Mouse (Mus musculus) limb, embryonic 15.5 days (tissue): ENCODE measurements around the gene Tmem176a. TPM values are rescaled to one million over a fixed set of nuclear protein-coding genes. Genes with fewer than 3 reads are reported as not detected.

Experiments
- ATAC-seq: fragments of 200-750 bp; cut with Nextera tagmentation; 2 replicates; pipeline ENCODE4 v1.8.0; 2017; ENCODE audit warnings: low read depth, moderate TSS enrichment; ENCODE audit not compliant: insufficient number of reproducible peaks, low FRiP score, low TSS enrichment
- H3K27ac ChIP-seq: fragments of 300-500 bp; sonication (generic); 2 replicates; pipeline ENCODE4 v1.5.1; 2015; ENCODE audit warnings: moderate library complexity, mild to moderate bottlenecking, inconsistent platforms
- H3K27me3 ChIP-seq: fragments of 300-500 bp; sonication (generic); 2 replicates; pipeline ENCODE4 v1.6.1; 2015; ENCODE audit warnings: inconsistent platforms
- H3K36me3 ChIP-seq: fragments of 300-500 bp; sonication (generic); 2 replicates; pipeline ENCODE4 v1.6.1; 2015; ENCODE audit warnings: inconsistent platforms
- H3K4me1 ChIP-seq: fragments of 300-500 bp; sonication (generic); 2 replicates; pipeline ENCODE4 v1.6.1; 2015; ENCODE audit warnings: inconsistent platforms
- H3K4me2 ChIP-seq: fragments of 300-500 bp; sonication (generic); 2 replicates; pipeline ENCODE4 v1.6.1; 2015; ENCODE audit warnings: mild to moderate bottlenecking, inconsistent platforms
- H3K4me3 ChIP-seq: fragments of 300-500 bp; sonication (generic); 2 replicates; pipeline ENCODE4 v1.5.1; 2015; ENCODE audit warnings: mild to moderate bottlenecking, inconsistent platforms
- H3K9ac ChIP-seq: fragments of 300-500 bp; sonication (generic); 2 replicates; pipeline ENCODE4 v1.6.1; 2015; ENCODE audit warnings: inconsistent platforms
- H3K9me3 ChIP-seq: fragments of 300-500 bp; sonication (generic); 2 replicates; pipeline ENCODE4 v1.6.1; 2016; ENCODE audit warnings: inconsistent platforms
- WGBS: fragments of 180-500 bp; shearing (Covaris S2); methylation state at CpG from one replicate; pipeline ENCODE4 v1.1.7; 2015; 5-methylcytosine and 5-hydroxymethylcytosine counted together
- polyA plus RNA-seq: library from polyadenylated mRNA; unstranded; fragments of >200 nt; fragmentation: Nextera tagmentation; extraction: Ambion mirVana; gene quantifications from 2 replicates; pipeline ENCODE4 v1.2.1, GENCODE M21; 2015

Tmem176a gene
- polyA plus RNA-seq, 1 experiment from 2014 or later, result 54.3 TPM

DNA sequence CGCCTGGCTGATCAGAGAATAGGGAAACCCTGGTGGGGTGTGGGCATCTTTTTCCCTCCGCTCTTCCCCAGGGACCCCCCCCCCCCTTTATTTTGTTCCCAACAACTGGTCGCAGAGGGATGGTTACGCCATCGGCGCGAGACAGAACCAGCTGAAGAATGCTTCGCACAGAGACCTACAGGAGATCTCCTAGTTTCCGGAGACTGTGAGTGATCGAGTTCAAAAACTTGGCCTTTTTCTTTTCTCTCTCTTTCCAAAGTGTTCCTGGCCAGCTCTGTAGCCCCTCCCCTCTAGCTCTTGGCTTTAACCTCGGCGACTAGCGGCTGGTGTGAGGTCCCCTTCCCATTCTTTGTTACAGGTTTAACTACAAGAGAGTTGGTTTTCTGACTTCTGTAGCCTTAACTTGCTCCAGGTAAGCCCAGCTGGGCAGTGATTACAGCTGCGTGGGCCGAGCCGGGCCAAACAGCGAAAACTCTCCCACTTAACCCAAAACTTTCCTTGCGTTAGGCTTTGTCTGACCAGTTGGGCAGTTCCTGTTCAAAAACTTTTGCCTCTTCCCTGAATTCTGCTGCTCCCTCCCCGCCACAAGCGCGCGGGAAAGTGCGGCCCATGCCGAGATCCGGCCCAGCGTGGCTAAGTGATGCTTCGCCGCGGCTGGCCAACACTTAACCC, 11.2 kb downstream of the Tmem176a start:
- WGBS, result 1% methylated on average over 29 of the region's 29 CpGs
- H3K9ac ChIP-seq, result peak overlapping the region; percentile 37
- H3K27ac ChIP-seq, result peak overlapping the region; percentile 92
- H3K9me3 ChIP-seq, result no peaks in the 10 kb centered on the region
- H3K36me3 ChIP-seq, result no peaks in the 10 kb centered on the region
- peak; percentile 58; the same call in 1 of the 2 replicates for ATAC-seq
- H3K4me2 ChIP-seq, result peak overlapping the region; percentile 60
- H3K4me1 ChIP-seq, result peaks cover 2% of the 10 kb centered on the region; the same call in 1 of the 2 replicates
- H3K4me3 ChIP-seq, result peak overlapping the region; percentile 39
- no peaks in the 10 kb centered on the region for H3K27me3 ChIP-seq

DNA sequence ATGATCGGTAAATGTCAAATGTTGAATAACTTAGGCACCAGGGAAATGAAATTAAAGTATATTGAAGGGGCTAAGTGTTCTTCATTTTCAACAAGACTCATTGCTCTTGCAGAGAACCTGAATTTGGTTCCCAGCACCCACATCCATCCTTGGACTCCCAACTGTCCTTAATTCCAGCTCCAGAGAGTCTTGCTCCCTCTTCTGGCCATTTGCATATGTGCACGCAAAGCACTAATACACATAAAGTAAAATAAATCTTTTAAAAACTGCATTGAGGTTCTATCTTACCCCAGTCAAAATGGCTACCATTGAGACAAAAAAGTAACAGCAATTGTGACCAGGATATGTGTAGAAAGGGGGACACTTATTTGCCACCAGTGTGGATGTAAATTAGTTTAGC, 13.4 kb downstream of the Tmem176a start:
- H3K4me2 ChIP-seq, result no peak overlapping the region
- no peaks in the 10 kb centered on the region for H3K36me3 ChIP-seq
- H3K4me1 ChIP-seq, result peaks cover 2% of the 10 kb centered on the region; the same call in 1 of the 2 replicates
- ATAC-seq, result no peak
- H3K27me3 ChIP-seq, result no peaks in the 10 kb centered on the region
- no peak overlapping the region for H3K4me3 ChIP-seq
- no peak overlapping the region for H3K9ac ChIP-seq
- 96% methylated on average over 2 of the region's 2 CpGs for WGBS
- no peaks in the 10 kb centered on the region for H3K9me3 ChIP-seq
- no peak overlapping the region for H3K27ac ChIP-seq

DNA sequence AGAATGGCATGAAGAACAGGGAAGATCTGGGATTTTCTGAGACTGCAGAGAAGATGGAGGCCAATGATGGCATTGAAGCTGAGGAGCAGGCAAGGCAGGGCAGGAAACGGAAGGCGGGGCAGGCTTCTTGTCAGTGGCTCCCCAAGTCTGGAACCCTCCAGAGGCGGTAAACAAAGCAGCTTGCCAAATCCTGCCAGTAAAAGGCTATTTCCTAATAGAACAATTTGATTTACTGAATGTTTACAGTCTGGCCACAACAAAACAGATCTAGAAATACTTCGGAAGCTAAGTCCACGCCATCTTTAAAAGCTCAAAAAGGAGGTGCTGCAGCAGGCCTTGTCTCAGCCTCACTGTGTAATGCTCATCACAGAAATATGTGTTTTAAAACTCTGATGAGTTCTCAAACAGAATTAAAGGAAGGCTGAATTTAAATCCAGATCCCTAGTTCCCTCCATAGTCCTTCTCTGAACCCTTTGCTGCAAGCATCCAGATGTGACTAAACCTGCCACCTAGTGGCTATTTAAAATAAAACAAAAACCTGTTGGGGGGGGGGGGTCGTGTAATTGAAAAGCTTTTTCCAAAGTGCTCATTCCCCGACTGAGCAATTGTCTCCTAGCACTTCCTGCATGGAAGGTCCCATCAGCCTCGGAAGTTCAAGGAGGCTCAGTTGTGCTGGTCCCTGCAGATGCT, 17.0 kb downstream of the Tmem176a start:
- no peaks in the 10 kb centered on the region for H3K27me3 ChIP-seq

DNA sequence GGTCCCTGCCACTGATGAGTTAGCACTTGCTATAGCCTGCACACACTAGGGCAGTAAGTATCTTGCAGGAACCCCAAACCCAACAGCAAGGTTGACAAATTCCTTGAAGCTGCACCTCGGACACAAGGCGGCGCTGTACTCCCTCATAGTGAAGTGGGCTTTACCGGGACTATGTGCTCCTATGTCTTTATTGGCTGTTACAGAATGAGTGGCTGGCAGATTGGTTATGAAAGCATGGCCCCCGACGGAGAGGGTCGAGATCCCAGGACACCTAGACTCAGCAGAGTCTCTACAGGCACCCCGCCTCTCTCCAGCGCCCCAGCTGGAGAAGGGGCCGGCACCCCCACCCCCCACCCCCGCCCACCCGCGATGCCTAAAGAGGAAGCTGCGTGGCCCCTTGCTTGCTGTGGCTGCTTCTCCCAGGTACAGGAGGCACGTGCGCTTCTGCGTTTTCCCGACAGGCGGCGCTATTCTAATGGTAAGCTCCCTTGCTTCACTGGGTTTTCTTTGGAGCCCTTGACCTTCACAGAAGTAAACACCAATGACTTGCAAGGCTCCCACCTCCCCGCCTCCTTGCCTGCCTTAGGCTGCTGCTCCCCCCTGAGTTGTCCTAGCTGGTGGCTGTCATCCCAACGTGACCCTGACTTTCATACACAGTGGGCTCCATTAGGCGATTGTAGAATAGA, 19.6 kb downstream of the Tmem176a start:
- H3K36me3 ChIP-seq, result no peaks in the 10 kb centered on the region
- H3K9me3 ChIP-seq, result no peaks in the 10 kb centered on the region
- WGBS, result 17% methylated on average over 23 of the region's 23 CpGs
- H3K4me2 ChIP-seq, result peak overlapping the region; percentile 37
- H3K27me3 ChIP-seq, result no peaks in the 10 kb centered on the region
- no peak overlapping the region for H3K9ac ChIP-seq
- 0 out of 2 replicates have a peak, but pooled peaks cover 7% of the 10 kb centered on the region for H3K4me1 ChIP-seq
- H3K4me3 ChIP-seq, result peak overlapping the region; percentile 21
- no peak for ATAC-seq
- H3K27ac ChIP-seq, result no peak overlapping the region

More for the DNA sequence above, 17.0 kb downstream of the Tmem176a start:
- Histone ChIP-seq H3K4me3 (no peak overlapping the region), H3K9me3 (no peaks in the 10 kb centered on the region), H3K27ac (no peak overlapping the region), H3K36me3 (no peaks in the 10 kb centered on the region), H3K4me1 (0 out of 2 replicates have a peak, but pooled peaks cover 8% of the 10 kb centered on the region), H3K9ac (no peak overlapping the region), H3K4me2 (no peak overlapping the region)
- WGBS, result 44% methylated on average over 8 of the region's 8 CpGs
- no peak for ATAC-seq

DNA sequence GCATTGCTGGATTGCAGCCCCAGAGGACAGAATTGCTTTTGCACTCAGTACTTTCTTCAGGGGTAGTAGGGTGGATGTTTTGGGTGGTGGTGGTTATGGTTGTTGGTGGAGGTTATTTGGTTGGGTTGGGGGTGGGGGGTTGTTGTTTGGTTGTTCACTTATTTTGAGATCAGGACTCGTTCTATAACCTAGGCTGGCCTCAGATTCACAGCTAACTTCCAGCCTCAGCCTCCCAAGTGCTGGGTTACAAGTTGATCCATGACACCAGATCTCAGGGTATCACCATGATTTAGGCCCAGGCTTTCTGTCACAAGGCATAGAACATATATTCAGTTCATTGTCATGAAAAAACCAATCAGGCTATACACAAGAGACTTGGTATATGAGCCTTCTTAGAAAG, 20.1 kb downstream of the Tmem176a start:
- Histone ChIP-seq H3K9ac (no peak overlapping the region), H3K36me3 (no peaks in the 10 kb centered on the region), H3K4me2 (no peak overlapping the region), H3K4me1 (0 out of 2 replicates have a peak, but pooled peaks cover 7% of the 10 kb centered on the region), H3K27me3 (no peaks in the 10 kb centered on the region), H3K4me3 (no peak overlapping the region), H3K27ac (no peak overlapping the region), H3K9me3 (no peaks in the 10 kb centered on the region)
- WGBS, result 83% methylated on average over 1 of the region's 1 CpGs
- ATAC-seq, result no peak

DNA sequence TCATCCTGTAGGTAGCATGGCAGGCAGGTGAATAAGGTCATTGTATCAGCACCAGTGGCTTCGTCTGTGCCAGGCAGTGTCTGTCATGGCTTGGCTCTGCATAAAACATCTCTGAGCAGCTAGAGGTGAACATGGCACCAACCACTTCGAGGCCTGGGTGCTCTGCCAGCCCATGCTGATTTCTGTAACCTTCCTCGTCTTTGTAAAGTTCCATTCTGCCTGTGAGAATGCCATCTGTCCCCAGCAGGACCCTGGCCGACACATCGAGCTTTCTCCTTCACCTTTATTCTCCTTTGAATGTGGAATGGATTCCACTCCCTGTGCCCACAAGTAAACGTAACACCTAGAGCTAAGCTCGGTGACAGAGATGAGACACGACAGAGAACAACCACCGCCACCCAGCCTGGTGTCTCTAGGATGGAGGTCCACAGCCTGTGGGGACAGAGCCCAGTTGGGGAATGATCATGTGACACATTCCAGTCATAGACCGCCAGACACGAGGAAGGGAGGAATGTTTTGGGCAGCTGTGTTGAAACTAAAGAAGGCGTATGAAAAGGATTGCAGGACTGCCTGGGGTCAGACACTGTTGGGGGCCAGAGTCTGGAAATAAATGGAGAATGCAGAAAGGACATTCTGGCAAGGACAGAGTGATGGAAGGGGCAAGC, 21.0 kb downstream of the Tmem176a start:
- Histone ChIP-seq H3K36me3 (no peaks in the 10 kb centered on the region), H3K27ac (no peak overlapping the region), H3K9ac (no peak overlapping the region), H3K4me3 (no peak overlapping the region), H3K27me3 (no peaks in the 10 kb centered on the region), H3K9me3 (no peaks in the 10 kb centered on the region), H3K4me2 (no peak overlapping the region), H3K4me1 (0 out of 2 replicates have a peak, but pooled peaks cover 7% of the 10 kb centered on the region)
- WGBS, result 68% methylated on average over 12 of the region's 12 CpGs
- 0 out of 2 replicates have a peak, but pooled peaks have one; percentile 57 for ATAC-seq

DNA sequence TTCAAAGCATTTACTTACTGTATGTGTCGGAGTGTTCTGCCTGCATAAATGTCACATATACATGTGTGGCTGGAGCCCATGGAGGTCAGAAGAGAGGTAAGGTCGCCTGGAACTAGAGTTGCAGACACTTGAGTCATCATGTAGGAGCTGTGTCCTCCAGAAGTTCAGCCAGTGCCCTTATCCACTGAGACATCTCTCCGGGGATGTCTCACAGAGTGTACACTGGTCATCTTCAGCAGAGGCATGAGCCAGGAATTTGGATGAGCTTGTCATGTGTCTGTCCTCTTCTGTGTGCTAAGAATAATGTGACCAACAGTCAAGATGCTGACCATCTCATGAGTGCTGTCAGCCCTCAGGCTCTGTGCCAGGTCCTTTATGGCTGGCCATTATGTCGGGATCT, 22.1 kb downstream of the Tmem176a start:
- no peak overlapping the region for H3K27ac ChIP-seq
- WGBS, result 72% methylated on average over 4 of the region's 4 CpGs
- H3K9ac ChIP-seq, result no peak overlapping the region
- H3K4me3 ChIP-seq, result no peak overlapping the region
- 0 out of 2 replicates have a peak, but pooled peaks cover 7% of the 10 kb centered on the region for H3K4me1 ChIP-seq
- H3K27me3 ChIP-seq, result no peaks in the 10 kb centered on the region
- H3K4me2 ChIP-seq, result no peak overlapping the region
- H3K9me3 ChIP-seq, result no peaks in the 10 kb centered on the region
- no peak for ATAC-seq
- H3K36me3 ChIP-seq, result no peaks in the 10 kb centered on the region

DNA sequence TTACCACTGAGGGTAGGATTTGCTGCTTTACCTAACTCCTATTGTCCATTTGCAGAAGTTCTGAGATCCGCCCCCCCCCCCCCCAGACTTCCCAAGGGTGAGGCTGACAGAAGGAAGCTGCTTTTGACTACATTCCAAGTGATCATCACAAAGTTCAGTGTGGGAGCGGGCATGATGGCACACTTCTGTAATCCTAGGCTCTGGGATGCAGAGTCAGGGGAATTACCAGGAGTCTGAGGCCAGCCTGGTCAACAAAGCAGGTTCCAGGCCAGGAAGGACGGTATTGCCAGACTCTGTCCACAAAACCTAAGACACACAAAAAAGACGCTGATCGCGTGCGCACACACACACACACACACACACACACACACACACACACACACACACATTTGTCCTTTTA, 22.8 kb downstream of the Tmem176a start:
- Histone ChIP-seq H3K4me1 (0 out of 2 replicates have a peak, but pooled peaks cover 7% of the 10 kb centered on the region), H3K4me2 (no peak overlapping the region), H3K27me3 (no peaks in the 10 kb centered on the region), H3K4me3 (no peak overlapping the region), H3K36me3 (no peaks in the 10 kb centered on the region), H3K27ac (no peak overlapping the region), H3K9me3 (no peaks in the 10 kb centered on the region), H3K9ac (no peak overlapping the region)
- 94% methylated on average over 7 of the region's 7 CpGs for WGBS
- ATAC-seq, result no peak

DNA sequence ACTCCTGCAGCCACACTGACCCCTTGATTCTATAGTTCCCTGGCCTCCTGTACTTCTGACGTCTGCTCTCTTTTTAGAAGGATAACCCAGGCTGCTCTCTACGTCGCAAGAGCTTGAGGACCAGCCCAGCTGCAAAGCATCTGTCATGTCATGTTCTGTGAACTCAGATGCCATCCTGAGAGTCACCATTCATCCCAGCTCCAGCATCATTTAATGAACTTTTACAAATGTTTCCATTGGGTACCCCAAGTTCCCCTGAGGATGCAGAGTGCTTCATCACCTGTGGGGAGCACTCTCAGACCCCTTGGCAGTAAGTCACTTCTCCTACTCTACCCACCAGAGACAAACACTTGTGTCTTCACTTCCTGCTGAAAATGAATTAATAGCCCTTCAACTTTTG, 23.5 kb downstream of the Tmem176a start:
- H3K27me3 ChIP-seq, result no peaks in the 10 kb centered on the region
- H3K4me3 ChIP-seq, result no peak overlapping the region
- no peak overlapping the region for H3K9ac ChIP-seq
- no peaks in the 10 kb centered on the region for H3K36me3 ChIP-seq
- H3K4me1 ChIP-seq, result 0 out of 2 replicates have a peak, but pooled peaks cover 7% of the 10 kb centered on the region
- 45% methylated on average over 3 of the region's 3 CpGs for WGBS
- ATAC-seq, result no peak
- H3K27ac ChIP-seq, result no peak overlapping the region
- no peak overlapping the region for H3K4me2 ChIP-seq
- no peaks in the 10 kb centered on the region for H3K9me3 ChIP-seq

DNA sequence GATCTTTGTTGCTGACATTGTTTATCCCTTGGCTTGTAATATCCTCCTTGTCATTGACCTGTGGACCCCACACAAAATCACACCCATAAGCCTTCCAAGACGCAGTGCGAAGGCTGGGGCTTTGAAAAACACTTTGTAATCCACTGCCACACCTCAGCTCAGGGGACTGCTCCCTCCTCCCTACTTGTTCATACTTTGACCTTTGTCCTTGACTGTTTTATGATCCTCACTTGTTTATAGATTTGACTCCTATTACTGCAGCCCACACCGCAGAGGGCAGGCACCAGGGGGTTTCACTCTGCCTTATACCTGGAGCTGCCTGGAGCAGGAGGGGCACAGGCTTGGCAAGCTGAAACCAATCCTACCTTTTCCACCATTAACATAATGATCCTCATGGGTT, 24.0 kb downstream of the Tmem176a start:
- H3K4me1 ChIP-seq, result 0 out of 2 replicates have a peak, but pooled peaks cover 7% of the 10 kb centered on the region
- no peak overlapping the region for H3K4me2 ChIP-seq
- H3K4me3 ChIP-seq, result no peak overlapping the region
- no peaks in the 10 kb centered on the region for H3K36me3 ChIP-seq
- no peak overlapping the region for H3K27ac ChIP-seq
- ATAC-seq, result no peak
- no peaks in the 10 kb centered on the region for H3K27me3 ChIP-seq
- no peaks in the 10 kb centered on the region for H3K9me3 ChIP-seq
- no peak overlapping the region for H3K9ac ChIP-seq
- WGBS, result 31% methylated on average over 3 of the region's 3 CpGs

DNA sequence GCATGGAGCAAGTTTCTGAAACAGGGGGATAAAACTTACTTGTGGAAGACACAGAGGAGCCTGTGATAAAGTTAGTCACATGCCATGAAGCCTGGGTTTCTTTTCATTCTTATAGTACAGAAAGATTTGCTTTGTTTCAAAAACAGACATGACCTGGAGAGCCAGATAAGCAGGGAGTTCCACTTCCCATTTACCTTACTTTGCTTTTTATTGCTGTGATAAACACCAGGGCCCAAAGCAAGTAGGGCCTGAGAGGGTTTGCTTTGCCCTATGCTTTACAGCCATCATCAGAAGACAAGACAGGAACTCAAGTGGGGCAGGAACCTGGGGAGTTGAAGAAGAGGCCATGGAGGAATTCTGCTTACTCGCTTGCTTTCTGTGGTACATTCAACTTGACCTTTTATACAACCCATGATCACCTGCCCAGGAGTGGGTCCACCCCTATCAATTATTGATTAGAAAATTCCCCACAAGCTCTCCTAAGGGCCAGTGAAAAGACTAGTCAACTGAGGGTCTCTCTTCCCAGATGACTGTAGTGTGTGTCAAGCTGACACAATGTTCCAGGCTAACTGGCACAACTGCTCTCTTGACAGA, 24.5 kb downstream of the Tmem176a start:
- Histone ChIP-seq H3K4me1 (0 out of 2 replicates have a peak, but pooled peaks cover 4% of the 10 kb centered on the region), H3K27me3 (no peaks in the 10 kb centered on the region), H3K9me3 (no peaks in the 10 kb centered on the region), H3K4me3 (no peak overlapping the region), H3K27ac (no peak overlapping the region), H3K36me3 (no peaks in the 10 kb centered on the region), H3K4me2 (no peak overlapping the region), H3K9ac (no peak overlapping the region)
- ATAC-seq, result no peak
- WGBS, result 81% methylated on average over 1 of the region's 1 CpGs
